Mouse (Mus musculus) liver, embryonic 13.5 days (tissue): ENCODE data around the gene Tenm4. TPM values are rescaled to one million over a fixed set of nuclear protein-coding genes. Genes with fewer than 3 reads are reported as not detected.

Experiments used
- ATAC-seq: fragments of 200-750 bp; cut with Nextera tagmentation; 2 replicates; pipeline ENCODE4 v1.8.0; 2017; ENCODE audit warnings: low read depth, mild to moderate bottlenecking, moderate number of reproducible peaks, moderate library complexity
- DNase-seq: peaks from one replicate; pipeline ENCODE4 v3.0.0; 2022
- H3K27ac ChIP-seq: fragments of 300-500 bp; sonication (generic); 2 replicates; pipeline ENCODE4 v1.5.1; 2015; ENCODE audit warnings: moderate library complexity, mild to moderate bottlenecking, inconsistent platforms
- H3K27me3 ChIP-seq: fragments of 300-500 bp; sonication (generic); 2 replicates; pipeline ENCODE4 v1.6.1; 2015; ENCODE audit warnings: mild to moderate bottlenecking, inconsistent platforms
- H3K36me3 ChIP-seq: fragments of 300-500 bp; sonication (generic); 2 replicates; pipeline ENCODE4 v1.6.1; 2015; ENCODE audit warnings: mild to moderate bottlenecking, inconsistent platforms
- H3K4me1 ChIP-seq: fragments of 300-500 bp; sonication (generic); replicated peaks from 2 replicates; pipeline ENCODE4 v1.6.1; 2015; ENCODE audit warnings: inconsistent platforms
- H3K4me2 ChIP-seq: fragments of 300-500 bp; sonication (generic); 2 replicates; pipeline ENCODE4 v1.6.1; 2015; ENCODE audit warnings: inconsistent platforms, mild to moderate bottlenecking, moderate library complexity
- H3K4me3 ChIP-seq: fragments of 300-500 bp; sonication (generic); replicated peaks from 2 replicates; pipeline ENCODE4 v1.5.1; 2015; ENCODE audit warnings: mild to moderate bottlenecking, inconsistent platforms
- H3K9ac ChIP-seq: fragments of 300-500 bp; sonication (generic); 2 replicates; pipeline ENCODE4 v1.6.1; 2015; ENCODE audit warnings: mild to moderate bottlenecking, inconsistent platforms
- H3K9me3 ChIP-seq: fragments of 300-500 bp; sonication (generic); replicated peaks from 2 replicates; pipeline ENCODE4 v1.6.1; 2016; ENCODE audit warnings: inconsistent platforms
- WGBS: fragments of 180-500 bp; shearing (Covaris S2); methylation state at CpG from one replicate; pipeline ENCODE4 v1.1.7; 2015; ENCODE audit not compliant: insufficient replicate concordance; 5-methylcytosine and 5-hydroxymethylcytosine counted together
- polyA plus RNA-seq: library from polyadenylated mRNA; unstranded; fragments of >200 nt; fragmentation: Nextera tagmentation; extraction: Ambion mirVana; gene quantifications from 2 replicates; pipeline ENCODE4 v1.2.1, GENCODE M21; 2015

Tenm4 gene
- polyA plus RNA-seq, 1 experiment from 2014 or later: 0.47 TPM

DNA sequence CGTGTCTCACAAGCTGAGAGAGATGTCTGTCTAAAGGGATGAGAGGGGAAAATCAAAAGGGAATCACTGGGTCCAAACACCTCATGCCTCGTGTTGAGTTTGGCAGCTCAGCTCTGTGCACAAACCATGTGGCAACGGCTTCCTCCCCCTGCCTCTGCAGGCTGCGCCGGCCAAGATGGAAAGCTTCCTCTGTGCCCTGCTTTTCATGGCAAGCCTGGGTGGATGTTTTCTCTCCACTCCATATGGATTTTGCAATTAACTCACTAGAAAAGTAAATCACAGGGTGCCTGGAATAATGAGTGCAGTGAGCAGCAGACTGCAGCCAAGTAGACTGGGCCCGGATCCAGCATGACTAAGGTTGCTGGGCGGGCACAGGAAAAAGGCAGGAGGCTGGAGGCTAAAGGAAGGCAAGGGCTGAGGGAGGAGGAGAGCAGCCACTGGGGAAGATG is 404.2 kb downstream of the Tenm4 start:
- Histone ChIP-seq H3K36me3 (no peaks in the 10 kb centered on the region), H3K9ac (no peak overlapping the region), H3K9me3 (no peaks in the 10 kb centered on the region), H3K4me2 (no peak overlapping the region), H3K27me3 (0 out of 2 replicates have a peak, but pooled peaks cover 3% of the 10 kb centered on the region), H3K27ac (no peak overlapping the region), H3K4me1 (no peaks in the 10 kb centered on the region), H3K4me3 (no peak overlapping the region)
- DNase-seq: no peak
- 64% methylated on average over 7 of the region's 7 CpGs for WGBS
- no peak for ATAC-seq

DNA sequence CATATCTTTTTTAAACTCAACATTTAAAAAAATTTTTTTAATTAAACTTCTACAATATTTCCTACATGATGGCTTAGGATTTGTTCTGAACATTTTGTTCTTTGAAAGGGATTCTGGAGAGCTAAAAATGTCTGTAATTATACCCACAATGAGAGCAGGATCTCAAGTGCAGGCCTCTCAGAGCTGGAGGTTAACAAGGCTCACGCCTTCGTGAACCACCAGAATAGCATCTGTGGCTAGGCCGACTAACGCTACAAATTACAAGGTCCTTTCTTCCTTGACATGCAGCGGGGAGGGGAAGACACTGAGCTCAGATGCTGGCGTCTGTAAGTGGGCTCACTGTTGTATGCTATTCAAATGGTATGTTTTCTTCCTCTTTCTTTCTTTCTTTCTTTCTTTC is 411.7 kb downstream of the Tenm4 start:
- Histone ChIP-seq H3K36me3 (no peaks in the 10 kb centered on the region), H3K9ac (no peak overlapping the region), H3K4me2 (no peak overlapping the region), H3K27ac (no peak overlapping the region), H3K9me3 (no peaks in the 10 kb centered on the region), H3K4me1 (no peaks in the 10 kb centered on the region), H3K27me3 (0 out of 2 replicates have a peak, but pooled peaks cover 14% of the 10 kb centered on the region), H3K4me3 (no peak overlapping the region)
- DNase-seq (no peak), ATAC-seq (no peak)
- 66% methylated on average over 6 of the region's 6 CpGs for WGBS

DNA sequence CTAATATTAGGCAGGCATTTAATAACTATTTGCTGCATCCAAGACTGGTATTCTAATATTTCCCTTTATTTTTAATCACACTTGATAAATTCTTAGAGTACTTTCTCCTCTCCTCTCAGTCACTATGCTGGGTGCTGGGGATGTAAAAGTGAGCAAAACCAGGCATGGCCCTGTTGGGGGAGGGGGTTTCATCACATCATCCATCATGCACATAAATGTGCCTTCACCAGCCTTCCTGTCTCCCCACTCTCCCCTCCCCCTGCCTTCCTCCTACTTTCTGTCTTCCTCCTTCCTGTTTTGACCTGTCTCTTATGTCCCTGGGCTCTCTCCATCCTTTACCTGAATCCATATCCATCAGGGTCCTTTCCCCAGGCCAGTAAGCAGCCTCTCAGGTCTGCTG is 416.4 kb downstream of the Tenm4 start:
- no peak overlapping the region for H3K9ac ChIP-seq
- no peak overlapping the region for H3K4me3 ChIP-seq
- no peaks in the 10 kb centered on the region for H3K9me3 ChIP-seq
- H3K4me2 ChIP-seq: no peak overlapping the region
- no peak for ATAC-seq
- DNase-seq: no peak
- H3K36me3 ChIP-seq: no peaks in the 10 kb centered on the region
- H3K27ac ChIP-seq: no peak overlapping the region
- H3K4me1 ChIP-seq: no peaks in the 10 kb centered on the region
- H3K27me3 ChIP-seq: 0 out of 2 replicates have a peak, but pooled peaks cover 6% of the 10 kb centered on the region

DNA sequence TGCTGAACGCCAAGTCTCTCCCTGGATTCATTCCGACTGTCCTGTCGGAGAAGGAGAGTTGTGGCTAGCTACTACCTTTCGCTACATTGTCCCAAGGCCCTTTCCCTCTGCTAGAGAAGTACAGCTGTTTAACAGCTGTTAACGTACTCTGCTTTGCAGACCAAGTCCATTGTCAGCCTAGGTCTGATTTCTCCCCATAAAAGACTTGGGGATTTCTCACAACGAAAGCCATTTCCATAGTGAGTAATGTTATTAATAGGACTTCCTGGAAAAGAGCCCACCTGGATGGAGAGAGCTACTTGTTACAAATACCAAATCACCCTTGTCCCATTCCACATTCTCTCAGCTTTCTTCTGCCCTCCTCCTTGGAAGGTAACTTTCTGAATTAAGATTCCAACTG is 417.5 kb downstream of the Tenm4 start:
- Histone ChIP-seq H3K4me1 (no peaks in the 10 kb centered on the region), H3K9me3 (no peaks in the 10 kb centered on the region), H3K9ac (no peak overlapping the region), H3K27ac (no peak overlapping the region), H3K36me3 (no peaks in the 10 kb centered on the region), H3K4me3 (no peak overlapping the region), H3K27me3 (0 out of 2 replicates have a peak, but pooled peaks cover 6% of the 10 kb centered on the region), H3K4me2 (no peak overlapping the region)
- no peak for DNase-seq
- WGBS: 70% methylated on average over 6 of the region's 6 CpGs
- ATAC-seq: no peak

DNA sequence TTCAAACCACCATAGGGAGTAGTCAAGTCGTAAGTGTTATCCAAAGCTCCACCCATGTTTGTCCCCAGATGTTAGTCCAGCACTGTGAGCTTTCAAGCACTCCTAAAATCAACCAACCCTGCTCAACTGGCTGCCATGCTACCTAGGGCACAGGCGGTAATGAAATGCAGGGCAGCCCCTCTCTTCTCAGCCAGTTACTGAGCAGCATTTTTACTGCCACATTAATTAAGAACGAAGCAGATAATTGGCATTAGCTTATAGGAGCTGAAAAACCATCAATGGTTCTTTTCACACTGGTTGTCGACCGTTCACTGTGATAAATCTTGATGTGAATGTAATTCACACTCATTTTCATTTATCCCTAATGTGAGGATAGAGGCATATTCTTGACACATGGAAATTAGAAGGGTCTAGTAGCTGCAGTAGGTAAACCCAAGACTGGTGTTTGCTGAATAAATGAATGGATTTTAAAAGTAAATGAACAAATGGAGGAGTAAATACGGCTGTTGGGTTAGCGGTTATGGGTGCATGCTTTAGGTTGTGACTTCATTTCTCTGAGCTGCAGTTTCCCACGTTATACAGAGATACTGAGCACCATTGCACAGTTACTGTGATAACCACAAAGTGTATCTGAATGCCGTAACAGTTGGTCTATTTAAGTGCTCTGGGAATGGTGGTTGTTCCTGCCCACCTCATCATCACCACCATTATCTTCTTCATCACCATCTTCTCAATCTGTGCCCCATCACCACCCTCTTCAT is 424.7 kb downstream of the Tenm4 start:
- Histone ChIP-seq H3K4me2 (no peak overlapping the region), H3K27ac (no peak overlapping the region), H3K36me3 (no peaks in the 10 kb centered on the region), H3K4me1 (no peaks in the 10 kb centered on the region), H3K9me3 (no peaks in the 10 kb centered on the region), H3K4me3 (no peak overlapping the region), H3K27me3 (no peaks in the 10 kb centered on the region), H3K9ac (no peak overlapping the region)
- ATAC-seq: no peak
- WGBS: 57% methylated on average over 9 of the region's 9 CpGs
- no peak for DNase-seq

DNA sequence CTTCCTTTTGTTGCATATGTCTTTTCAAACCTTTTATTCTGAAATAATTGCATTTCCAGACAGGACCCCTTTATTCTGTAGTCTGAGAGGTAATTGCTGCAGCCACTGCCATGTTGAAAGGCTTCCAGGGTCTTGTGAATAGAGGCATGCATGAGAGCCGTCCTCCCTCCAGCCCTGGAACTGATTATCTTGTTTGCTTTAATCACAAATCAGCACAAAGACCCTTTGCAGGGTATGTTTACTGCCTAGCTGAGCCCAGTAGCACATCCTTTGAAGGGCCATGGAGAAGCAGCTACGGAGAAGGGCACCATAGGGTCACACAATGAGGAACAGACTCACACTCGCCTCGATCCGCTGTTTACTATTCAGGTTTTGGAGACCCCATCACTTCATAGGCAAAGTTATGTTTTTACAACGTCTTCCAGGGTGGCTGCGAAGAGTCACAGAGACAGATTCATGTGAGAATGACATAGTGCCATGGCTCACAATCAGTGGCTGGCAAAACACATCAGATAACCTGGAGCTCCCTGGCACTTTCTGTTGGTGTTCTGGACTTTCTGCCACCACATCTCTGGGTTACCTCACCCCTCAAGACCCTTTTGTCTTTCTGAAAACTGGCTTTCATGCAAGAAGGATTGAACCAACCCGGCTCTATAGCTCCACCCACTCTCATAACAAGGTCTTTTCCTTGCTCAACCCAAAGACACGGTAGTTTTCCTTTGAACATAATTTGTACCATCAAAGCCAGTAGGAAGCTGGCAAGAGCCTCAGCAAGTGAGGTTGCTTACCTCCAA is 425.6 kb downstream of the Tenm4 start:
- no peaks in the 10 kb centered on the region for H3K9me3 ChIP-seq
- 50% methylated on average over 9 of the region's 9 CpGs for WGBS

DNA sequence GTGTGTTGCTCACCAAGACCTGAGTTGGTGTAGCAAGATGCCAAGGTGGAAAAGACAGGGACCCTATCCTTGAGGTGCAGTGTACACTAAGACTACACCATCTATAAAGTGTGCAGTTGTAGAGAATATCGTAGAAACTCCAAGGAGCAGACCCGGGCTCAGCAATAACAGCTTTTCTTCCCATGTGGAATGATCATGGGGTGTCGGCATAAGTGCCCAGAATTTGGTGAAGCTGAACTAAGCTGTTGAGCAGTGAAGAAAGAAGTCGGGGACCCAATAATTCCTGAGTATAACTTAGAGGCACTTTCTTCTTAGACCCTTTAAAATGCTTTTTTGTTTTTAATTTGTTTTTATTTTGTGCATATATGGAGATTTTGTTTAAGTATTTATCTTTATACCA is 426.8 kb downstream of the Tenm4 start:
- Histone ChIP-seq H3K9me3 (no peaks in the 10 kb centered on the region), H3K4me2 (no peak overlapping the region), H3K4me3 (no peak overlapping the region), H3K9ac (no peak overlapping the region), H3K4me1 (no peaks in the 10 kb centered on the region), H3K36me3 (no peaks in the 10 kb centered on the region), H3K27ac (no peak overlapping the region), H3K27me3 (no peaks in the 10 kb centered on the region)
- WGBS: 67% methylated on average over 4 of the region's 4 CpGs
- ATAC-seq (no peak), DNase-seq (no peak)

More for the DNA sequence above, 425.6 kb downstream of the Tenm4 start:
- DNase-seq: no peak
- Histone ChIP-seq H3K4me1 (no peaks in the 10 kb centered on the region), H3K4me3 (no peak overlapping the region), H3K27ac (no peak overlapping the region), H3K36me3 (no peaks in the 10 kb centered on the region), H3K9ac (no peak overlapping the region), H3K4me2 (no peak overlapping the region), H3K27me3 (no peaks in the 10 kb centered on the region)
- no peak for ATAC-seq

DNA sequence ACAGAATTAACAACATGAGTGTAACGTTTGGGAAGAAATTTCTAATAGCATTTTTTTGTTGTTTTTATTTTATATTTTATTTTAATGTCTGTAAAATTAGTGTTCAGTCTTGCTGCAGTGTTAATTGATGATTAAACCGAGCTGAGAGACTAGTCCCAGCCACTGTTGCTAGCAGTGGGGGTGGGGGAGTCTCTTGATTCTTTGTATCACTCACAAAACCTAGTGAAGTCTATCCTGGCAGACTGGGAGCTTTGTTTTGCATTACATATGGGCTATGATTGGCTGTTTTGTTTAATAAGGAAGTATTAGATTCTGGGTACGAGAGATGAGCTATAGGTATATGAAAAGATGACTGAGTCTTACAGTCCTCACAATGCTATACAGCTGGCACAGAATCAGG is 428.0 kb downstream of the Tenm4 start:
- no peak for ATAC-seq
- Histone ChIP-seq H3K36me3 (no peaks in the 10 kb centered on the region), H3K27ac (no peak overlapping the region), H3K9ac (no peak overlapping the region), H3K4me1 (no peaks in the 10 kb centered on the region), H3K4me2 (no peak overlapping the region), H3K4me3 (no peak overlapping the region), H3K27me3 (no peaks in the 10 kb centered on the region), H3K9me3 (no peaks in the 10 kb centered on the region)
- WGBS: 38% methylated on average over 3 of the region's 3 CpGs
- DNase-seq: no peak

DNA sequence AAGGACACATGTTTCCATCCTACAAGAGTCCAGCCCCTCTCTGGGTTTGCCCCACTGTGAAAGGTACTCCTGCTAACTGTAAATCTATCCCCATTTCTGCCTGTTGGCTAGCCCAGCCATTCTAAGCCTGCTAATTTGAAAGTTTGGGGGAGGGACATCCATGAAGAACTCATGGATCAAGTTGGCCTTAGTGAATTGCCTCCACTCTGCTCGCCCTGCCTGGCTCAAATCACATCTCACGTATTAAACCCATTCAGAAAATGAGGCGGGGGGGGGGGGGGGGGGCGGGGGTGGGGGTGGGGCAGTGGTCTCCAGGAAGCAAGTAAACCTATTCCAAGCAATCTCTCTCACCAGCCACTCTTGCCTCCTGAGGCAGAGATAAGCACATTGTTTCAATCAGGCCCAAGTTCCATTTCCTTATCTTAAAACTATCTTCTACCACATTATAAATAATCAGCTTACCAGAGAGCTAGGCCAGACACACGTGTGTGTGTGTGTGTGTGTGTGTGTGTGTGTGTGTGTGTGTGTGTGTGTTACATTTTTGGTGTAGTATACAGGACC is 429.4 kb downstream of the Tenm4 start:
- H3K9ac ChIP-seq: no peak overlapping the region
- no peak overlapping the region for H3K4me2 ChIP-seq
- DNase-seq (no peak), ATAC-seq (no peak)
- WGBS: 4% methylated on average over 5 of the region's 5 CpGs
- no peaks in the 10 kb centered on the region for H3K4me1 ChIP-seq
- H3K27ac ChIP-seq: no peak overlapping the region
- no peaks in the 10 kb centered on the region for H3K27me3 ChIP-seq
- no peaks in the 10 kb centered on the region for H3K9me3 ChIP-seq
- no peaks in the 10 kb centered on the region for H3K36me3 ChIP-seq
- H3K4me3 ChIP-seq: no peak overlapping the region

DNA sequence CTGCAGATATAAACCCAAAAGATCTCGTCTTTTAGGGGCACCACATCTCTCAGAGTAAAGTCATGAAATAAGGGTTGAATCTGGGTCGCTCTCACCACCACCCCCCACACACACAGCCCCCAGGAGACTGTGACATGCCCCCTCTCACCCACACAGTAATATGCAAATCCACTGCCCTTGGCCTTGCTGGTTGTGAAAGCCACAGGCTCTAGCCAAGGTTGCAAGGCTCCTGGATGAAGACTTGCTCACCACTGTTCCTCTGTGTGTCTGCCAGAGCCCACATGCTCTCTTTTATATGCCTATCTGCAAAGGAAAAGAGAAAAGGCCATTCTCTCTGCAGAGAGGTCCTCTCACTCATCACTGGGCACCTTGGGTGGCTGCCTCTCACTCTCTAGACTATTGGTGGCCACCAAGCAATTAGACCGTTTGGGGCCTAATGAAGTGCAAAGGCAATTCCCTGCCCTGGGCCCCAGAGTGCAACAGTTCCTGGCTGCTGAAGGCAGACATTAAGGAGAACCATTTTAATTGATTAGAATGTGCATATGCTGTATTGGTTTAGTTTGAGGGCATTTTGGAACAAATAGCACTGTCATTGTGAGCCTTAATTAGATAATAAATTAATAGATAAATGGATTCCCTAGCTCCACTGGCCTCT is 433.2 kb downstream of the Tenm4 start:
- H3K9ac ChIP-seq: no peak overlapping the region
- ATAC-seq: no peak
- no peak for DNase-seq
- H3K27me3 ChIP-seq: peaks cover 4% of the 10 kb centered on the region; the same call in 1 of the 2 replicates
- no peaks in the 10 kb centered on the region for H3K4me1 ChIP-seq
- H3K36me3 ChIP-seq: no peaks in the 10 kb centered on the region
- H3K9me3 ChIP-seq: no peaks in the 10 kb centered on the region
- no peak overlapping the region for H3K4me3 ChIP-seq
- no peak overlapping the region for H3K4me2 ChIP-seq
- no peak overlapping the region for H3K27ac ChIP-seq
- 46% methylated on average over 3 of the region's 3 CpGs for WGBS

DNA sequence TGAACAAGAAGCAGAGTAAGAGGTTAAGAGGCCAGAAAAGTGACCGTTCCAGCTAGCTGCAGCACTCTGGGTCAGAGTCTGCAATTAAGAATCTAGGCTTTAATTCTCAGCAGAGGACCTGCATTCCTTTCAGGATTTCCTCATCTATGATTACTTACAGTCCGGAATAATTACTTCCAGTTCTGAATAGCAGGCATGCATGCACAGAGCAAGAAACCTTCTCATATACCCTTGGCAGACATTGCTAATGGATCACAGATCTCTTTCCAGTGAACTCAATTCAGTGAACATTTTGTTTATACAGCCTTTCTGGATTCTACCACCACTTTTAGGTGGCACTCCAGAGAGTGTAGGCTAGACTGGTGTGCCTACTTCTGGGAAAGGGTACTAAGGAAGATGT is 434.3 kb downstream of the Tenm4 start:
- Histone ChIP-seq H3K27me3 (peaks cover 4% of the 10 kb centered on the region; the same call in 1 of the 2 replicates), H3K9ac (no peak overlapping the region), H3K36me3 (no peaks in the 10 kb centered on the region), H3K4me2 (no peak overlapping the region), H3K4me3 (no peak overlapping the region), H3K4me1 (no peaks in the 10 kb centered on the region), H3K9me3 (no peaks in the 10 kb centered on the region), H3K27ac (no peak overlapping the region)
- WGBS: 69% methylated on average over 2 of the region's 2 CpGs
- ATAC-seq (no peak), DNase-seq (no peak)
